8 mouse cellular contexts compared by ENCODE assay signal in genomic region chr5:124628448-124629363, GRCm38 (mm10). TPM values are rescaled to one million over a fixed set of nuclear protein-coding genes. Genes with fewer than 3 reads are reported as not detected.
DNase-seq lines count a peak whose midpoint lies in the region; ATAC-seq and TF ChIP-seq lines count a peak whose summit lies in the region.

Atp6v0a2 (plus strand) TSS chr5:124628576.

- peak; percentile 96 for ATAC-seq in G1E (ENCODE audit: extremely low read depth, insufficient number of reproducible peaks, low FRiP score, poor library complexity, severe bottlenecking)
- ATAC-seq in forebrain, postnatal 0 days = peak; percentile 99
- peak; percentile 96 for ATAC-seq in lung, embryonic 15.5 days (ENCODE audit: borderline replicate concordance, extremely low read depth, low FRiP score, low TSS enrichment)

- TF ChIP-seq CTCF in G1E (IDR thresholded peaks at IDR 0.05; ENCODE audit: low read depth, low read length) = no peak
- TF ChIP-seq CTCF in forebrain, postnatal 0 days (IDR thresholded peaks at IDR 0.05; ENCODE audit: low read depth) = no peak

- peak within 1 kb of the TSS; percentile 85 for H3K4me3 ChIP-seq in G1E (ENCODE audit: low read depth, low read length)
- peak within 1 kb of the TSS; percentile 94 for H3K4me3 ChIP-seq in forebrain, postnatal 0 days (ENCODE audit: low read depth, low read length)
- peak within 1 kb of the TSS; percentile 98 for H3K4me3 ChIP-seq in lung, embryonic 15.5 days

- H3K9ac ChIP-seq in forebrain, postnatal 0 days = peak within 1 kb of the TSS; percentile 81
- H3K9ac ChIP-seq in lung, embryonic 15.5 days = peak within 1 kb of the TSS; percentile 90

- DNase-seq in G1E (ENCODE audit: low spot score) = peak; percentile 99
- peak; percentile 95 for DNase-seq in cerebellum, adult 18-20 months
- peak; percentile 93 for DNase-seq in forebrain, postnatal 0 days
- peak; percentile 98 for DNase-seq in heart, postnatal 4 days
- DNase-seq in layer of hippocampus, adult 8-10 months (ENCODE audit: low spot score in 2 of 2) = peak; percentile 88 to 89
- DNase-seq in ovary, adult 18-20 months (ENCODE audit: low spot score) = peak; percentile 85
- DNase-seq in thymus, postnatal 0 days (ENCODE audit: low spot score) = peak; percentile 93

- H3K36me3 ChIP-seq in G1E (replicated peaks) = peaks cover 30% of the 10 kb centered on the region
- peaks cover 15% of the 10 kb centered on the region; the same call in 1 of the 2 replicates for H3K36me3 ChIP-seq in forebrain, postnatal 0 days (ENCODE audit: insufficient read depth)
- H3K36me3 ChIP-seq in lung, embryonic 15.5 days = peaks cover 2% of the 10 kb centered on the region; the same call in 1 of the 2 replicates

- H3K4me2 ChIP-seq in forebrain, postnatal 0 days (ENCODE audit: low read depth) = peak within 1 kb of the TSS; percentile 82
- peak within 1 kb of the TSS; percentile 88 for H3K4me2 ChIP-seq in lung, embryonic 15.5 days

- peak within 1 kb of the TSS; percentile 66 for H3K27ac ChIP-seq in forebrain, postnatal 0 days (ENCODE audit: low read depth, low read length)
- H3K27ac ChIP-seq in lung, embryonic 15.5 days = peak within 1 kb of the TSS; percentile 88

- H3K27me3 ChIP-seq in G1E (ENCODE audit: insufficient read depth, low read length) = peaks cover 4% of the 10 kb centered on the region; the same call in 1 of the 2 replicates
- no peaks in the 10 kb centered on the region for H3K27me3 ChIP-seq in forebrain, postnatal 0 days (ENCODE audit: insufficient read depth, low read length)
- H3K27me3 ChIP-seq in lung, embryonic 15.5 days = no peaks in the 10 kb centered on the region

- WGBS in forebrain, postnatal 0 days = under 1% methylated on average over 58 of the region's 58 CpGs
- 1% methylated on average over 51 of the region's 58 CpGs for WGBS in lung, embryonic 15.5 days

- no peaks in the 10 kb centered on the region for H3K9me3 ChIP-seq in G1E (replicated peaks)
- H3K9me3 ChIP-seq in forebrain, postnatal 0 days (ENCODE audit: low read length) = no peaks in the 10 kb centered on the region
- H3K9me3 ChIP-seq in lung, embryonic 15.5 days = no peaks in the 10 kb centered on the region

- H3K4me1 ChIP-seq in G1E (ENCODE audit: insufficient read depth, low read depth, low read length) = peaks cover 26% of the 10 kb centered on the region
- peaks cover 10% of the 10 kb centered on the region for H3K4me1 ChIP-seq in forebrain, postnatal 0 days (ENCODE audit: insufficient read depth)
- H3K4me1 ChIP-seq in lung, embryonic 15.5 days = peaks cover 23% of the 10 kb centered on the region

RNA-seq across cellular contexts. Expression of gene Atp6v0a2, which starts in this region (rescaled TPM):
- total RNA-seq in G1E (2014; fragmentation: Nextera tagmentation) (22.2 and 23.9 TPM in 2 replicates), G1E (2017) (21.1 and 22.2 TPM in 2 replicates)
- 7.5 and 7.8 TPM in 2 replicates for polyA plus RNA-seq in G1E (2012)
- 18.0 and 21.2 TPM in 2 replicates for total RNA-seq in forebrain, postnatal 0 days (2014; rRNA removed)
- 13.9 and 20.1 TPM in 2 replicates for polyA plus RNA-seq in forebrain, postnatal 0 days (2015; fragmentation: Nextera tagmentation; extraction: Ambion mirVana)
- total RNA-seq in heart, postnatal 4 days (2021) = 10 to 100 TPM; 37.0 to 37.2 TPM
- 10 to 100 TPM; 58.9 to 66.3 (median 61.6) TPM for total RNA-seq in layer of hippocampus, adult 8-10 months (2022)
- polyA plus RNA-seq in lung, embryonic 15.5 days (2015; fragmentation: Nextera tagmentation; extraction: Ambion mirVana) = 38.6 and 45.1 TPM in 2 replicates
- polyA plus RNA-seq in thymus, postnatal 0 days (2015; fragmentation: Nextera tagmentation; extraction: Ambion mirVana) = 50.4 and 53.0 TPM in 2 replicates

Comparison
In these comparisons a context has a peak if more than half of its experiments do, and no peak if none do; other contexts are left out.
1. Peak in every context shown above with its lines: DNase-seq, ATAC-seq, H3K4me3 ChIP-seq and H3K27ac ChIP-seq.